Mouse (Mus musculus): Measurements from ENCODE around the gene Ms4a6d.
"Not testable (repeated sequence)": the region's sequence is repeated elsewhere in the genome, so short reads cannot be mapped to it uniquely, and the experiment has no call there.

The Ms4a6d gene

DNA sequence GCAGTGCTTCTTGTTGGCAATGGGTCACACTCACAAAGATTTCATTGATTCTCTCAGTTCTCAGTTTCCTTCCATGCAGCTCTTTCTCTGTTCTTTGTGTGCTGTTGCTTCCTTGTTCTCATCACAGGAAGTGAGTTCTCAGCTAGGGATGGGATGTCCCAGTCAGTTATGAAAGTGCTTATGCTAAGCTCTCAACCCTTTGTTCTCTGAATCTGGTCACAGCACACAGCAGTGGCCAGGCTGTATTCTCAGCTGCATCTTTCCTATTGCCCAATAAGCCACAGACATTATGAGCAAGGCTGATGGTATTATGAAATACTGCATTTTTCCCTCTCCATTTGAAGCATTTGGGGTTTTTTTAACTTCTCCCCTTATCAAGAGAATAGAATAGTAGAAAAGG lies 45.1 kb downstream of the Ms4a6d start:
- DNase-seq (ENCODE audit: low spot score in 2 of 2), result peak; percentile 4 to 8

- DNase-seq (ENCODE audit: low spot score in 2 of 2), result no peak
These were observed 49.9 kb downstream of the Ms4a6d start for GRCm38 (mm10) chr19:11554726-11555125.

DNA sequence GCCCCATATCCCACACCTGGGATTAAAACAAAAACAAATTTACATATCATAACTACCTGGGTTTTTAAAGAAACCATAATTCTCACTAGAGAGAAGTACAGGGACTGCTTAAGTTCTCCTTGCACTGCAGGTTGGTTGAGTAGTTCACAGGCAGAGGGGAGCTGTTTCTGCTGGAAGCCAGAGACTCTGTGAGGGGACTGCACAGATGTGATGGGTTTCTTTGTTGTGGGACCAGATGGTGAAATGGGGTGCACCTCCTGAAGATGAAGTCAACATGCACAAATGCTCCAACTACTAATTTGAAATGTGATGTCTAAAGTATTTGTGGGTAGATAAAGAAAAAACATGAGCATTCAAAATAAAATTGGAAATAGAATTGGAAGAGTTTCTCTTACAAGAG lies 56.7 kb downstream of the Ms4a6d start:
- DNase-seq (ENCODE audit: low spot score in 2 of 2), result no peak

DNA sequence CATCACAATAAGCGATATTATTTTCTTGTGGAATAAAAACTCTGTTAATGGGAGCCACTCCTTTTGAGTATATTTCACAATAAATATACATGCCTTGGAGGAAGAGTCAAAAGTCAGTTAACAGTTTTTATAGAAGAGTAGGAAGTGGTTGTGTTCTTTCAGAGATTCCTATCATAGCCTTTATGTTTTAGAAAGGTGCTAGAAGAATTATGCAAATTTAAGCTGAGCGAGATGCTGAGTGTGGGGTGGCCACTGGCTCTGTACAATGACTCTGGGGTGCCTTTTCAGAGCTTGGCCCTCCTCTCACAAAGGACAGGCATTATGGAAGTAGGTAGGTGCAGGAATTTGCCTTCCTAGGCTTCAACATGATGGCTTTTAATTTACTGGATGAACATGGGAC lies 60.3 kb downstream of the Ms4a6d start:
- not testable (repeated sequence) for DNase-seq (ENCODE audit: low spot score in 2 of 2)

- DNase-seq (ENCODE audit: low spot score in 2 of 2), result peak; percentile 50 to 55
These were observed 64.4 kb downstream of the Ms4a6d start for GRCm38 (mm10) chr19:11540166-11540821.

DNA sequence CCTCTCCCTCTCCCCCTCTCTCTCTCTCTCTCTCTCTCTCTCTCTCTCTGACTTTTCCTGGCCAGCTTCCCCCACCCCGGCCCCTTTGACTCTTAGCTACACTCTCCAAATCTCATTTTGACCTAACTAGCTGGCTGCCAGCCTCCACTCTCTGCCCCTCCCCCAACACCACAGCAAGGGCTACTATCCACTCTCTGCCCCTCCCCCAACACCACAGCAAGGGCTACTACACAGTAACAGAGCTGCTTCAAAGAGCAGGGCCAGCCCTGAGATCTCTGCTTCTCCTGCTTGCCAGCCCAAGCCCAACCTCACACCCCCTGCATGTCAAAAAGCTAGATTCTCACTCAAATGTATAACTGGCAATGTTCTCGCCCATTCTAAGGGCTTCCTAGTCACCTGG lies 67.3 kb downstream of the Ms4a6d start:
- DNase-seq (ENCODE audit: low spot score in 2 of 2), result no peak

Measured in natural killer cell, adult 2 months (primary cell).